ENCODE assay signal across 21 mouse cellular contexts in genomic region chr9:42387038-42387437, GRCm38 (mm10). TPM values are rescaled to one million over a fixed set of nuclear protein-coding genes. Genes with fewer than 3 reads are reported as not detected.
"Had no signal": no experiment of that assay in that cellular context is flagged by ENCODE, and none has a peak within 500 bp of the region (broad histone marks: within the 10 kb centered on the region; RNA-seq: fewer than 3 reads in every experiment).

No protein-coding gene starts in this region.

- H3K36me3 ChIP-seq: intestine, embryonic 15.5 days; kidney, embryonic 15.5 days; limb, embryonic 12.5 days; limb, embryonic 15.5 days; midbrain, embryonic 12.5 days; midbrain, embryonic 15.5 days; neural tube, embryonic 12.5 days; neural tube, embryonic 15.5 days had no signal

- ATAC-seq: intestine, embryonic 15.5 days; liver, postnatal 0 days; lung, postnatal 0 days; midbrain, embryonic 15.5 days had no signal

- DNase-seq: kidney, adult 11 months; kidney, adult 8-10 months; kidney, postnatal 10 days; kidney, postnatal 36 days; liver, postnatal 0 days; lung, embryonic 14.5 days; right cerebral cortex, adult 18-20 months; spleen, adult 18-20 months; thymus, postnatal 25 days had no signal

- H3K27ac ChIP-seq: intestine, embryonic 15.5 days; kidney, embryonic 15.5 days; limb, embryonic 12.5 days; limb, embryonic 15.5 days; liver, embryonic 14.5 days; macrophage; midbrain, embryonic 12.5 days; midbrain, embryonic 15.5 days; neural tube, embryonic 12.5 days; neural tube, embryonic 15.5 days had no signal

- H3K4me1 ChIP-seq: intestine, embryonic 15.5 days; midbrain, embryonic 12.5 days had no signal

- H3K9me3 ChIP-seq: intestine, embryonic 15.5 days; kidney, embryonic 15.5 days; limb, embryonic 12.5 days; limb, embryonic 15.5 days; midbrain, embryonic 12.5 days; midbrain, embryonic 15.5 days; neural tube, embryonic 12.5 days; neural tube, embryonic 15.5 days had no signal

- H3K4me2 ChIP-seq: intestine, embryonic 15.5 days; kidney, embryonic 15.5 days; limb, embryonic 12.5 days; limb, embryonic 15.5 days; liver, embryonic 11.5 days; lung, embryonic 14.5 days; midbrain, embryonic 12.5 days; midbrain, embryonic 15.5 days; neural tube, embryonic 12.5 days; neural tube, embryonic 15.5 days had no signal

- H3K27me3 ChIP-seq: intestine, embryonic 15.5 days; midbrain, embryonic 12.5 days; midbrain, embryonic 15.5 days; neural tube, embryonic 12.5 days had no signal

- H3K9ac ChIP-seq: intestine, embryonic 15.5 days; kidney, embryonic 15.5 days; limb, embryonic 12.5 days; limb, embryonic 15.5 days; liver, embryonic 14.5 days; liver, postnatal 0 days; lung, embryonic 14.5 days; midbrain, embryonic 12.5 days; midbrain, embryonic 15.5 days; neural tube, embryonic 12.5 days; neural tube, embryonic 15.5 days had no signal

- H3K4me3 ChIP-seq: intestine, embryonic 15.5 days; kidney, embryonic 15.5 days; limb, embryonic 12.5 days; limb, embryonic 15.5 days; midbrain, embryonic 12.5 days; midbrain, embryonic 15.5 days; neural tube, embryonic 12.5 days; neural tube, embryonic 15.5 days had no signal

RNA-seq across cellular contexts. Expression of gene Tecta, which starts 12.7 kb away (rescaled TPM):
- polyA plus RNA-seq: macrophage had no signal
